Mouse (Mus musculus) spleen, postnatal 10 days (tissue): Measurements from ENCODE around the gene Hoxc13.

Source experiments
- DNase-seq, 2 experiments: peaks; one replicate each; pipeline ENCODE4 v3.0.0; 2021 to 2022; ENCODE audit warnings: low spot score in 2 of 2

Gene Hoxc13

DNA sequence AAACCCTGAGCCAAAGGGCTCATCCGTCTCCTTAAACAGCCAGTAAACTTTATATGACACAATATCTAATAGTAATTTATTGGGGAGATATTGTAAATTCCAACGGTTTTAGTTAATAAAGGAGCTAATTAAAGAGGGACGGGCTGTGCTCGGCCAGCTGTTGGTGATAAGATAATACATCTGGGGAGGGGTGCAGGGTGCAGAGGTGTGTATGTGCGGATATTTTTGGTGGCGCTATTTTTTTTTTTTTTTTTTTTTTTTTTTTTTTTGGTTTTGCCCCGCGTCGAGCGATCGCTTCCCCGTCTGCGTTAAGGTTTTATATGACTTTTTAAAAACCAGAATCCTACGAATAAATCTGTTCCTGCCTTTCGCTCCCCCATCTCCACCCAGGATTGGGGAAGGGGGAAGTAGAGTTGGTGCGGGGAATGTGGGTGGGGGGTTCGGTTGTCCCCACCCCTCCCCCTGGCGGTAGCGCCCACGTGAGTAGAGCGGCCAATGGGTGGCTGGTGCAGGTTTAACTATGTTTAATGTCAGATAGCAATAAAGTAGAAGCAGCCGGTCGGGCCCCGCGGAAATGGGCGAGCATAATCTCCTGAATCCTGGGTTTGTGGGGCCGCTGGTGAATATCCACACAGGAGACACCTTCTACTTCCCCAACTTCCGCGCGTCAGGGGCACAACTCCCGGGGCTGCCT, 15.5 kb downstream of the Hoxc13 start, which contains the start of gene Hoxc12:
Gene Hoxc12, plus strand, starts transcription at position 479 of the 694 bp plus-strand sequence.
- no peak for DNase-seq

DNA sequence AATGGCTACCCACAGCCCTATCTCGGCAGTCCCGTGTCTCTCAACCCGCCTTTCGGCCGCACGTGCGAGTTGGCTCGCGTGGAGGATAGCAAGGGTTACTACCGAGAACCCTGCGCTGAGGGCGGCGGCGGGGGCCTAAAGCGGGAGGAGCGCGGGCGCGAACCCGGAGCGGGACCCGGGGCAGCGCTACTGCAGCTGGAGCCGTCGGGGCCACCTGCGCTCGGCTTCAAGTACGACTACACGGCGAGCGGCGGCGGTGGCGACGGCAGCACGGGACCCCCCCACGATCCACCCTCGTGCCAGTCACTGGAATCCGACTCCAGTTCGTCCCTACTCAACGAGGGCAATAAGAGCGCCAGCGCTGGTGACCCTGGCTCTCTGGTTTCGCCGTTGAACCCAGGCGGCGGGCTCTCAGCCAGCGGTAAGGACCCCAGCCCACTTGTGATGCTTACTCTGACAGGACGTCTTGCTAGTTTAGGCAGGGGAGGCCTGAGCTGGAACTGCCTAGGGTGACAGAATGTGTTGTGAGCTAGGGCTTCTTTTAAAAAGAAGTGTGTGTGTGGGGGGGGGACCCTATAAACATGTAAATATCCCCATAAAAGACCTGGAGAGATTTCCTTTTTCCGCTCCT, 16.2 kb downstream of the Hoxc13 start:
- no peak for DNase-seq

DNA sequence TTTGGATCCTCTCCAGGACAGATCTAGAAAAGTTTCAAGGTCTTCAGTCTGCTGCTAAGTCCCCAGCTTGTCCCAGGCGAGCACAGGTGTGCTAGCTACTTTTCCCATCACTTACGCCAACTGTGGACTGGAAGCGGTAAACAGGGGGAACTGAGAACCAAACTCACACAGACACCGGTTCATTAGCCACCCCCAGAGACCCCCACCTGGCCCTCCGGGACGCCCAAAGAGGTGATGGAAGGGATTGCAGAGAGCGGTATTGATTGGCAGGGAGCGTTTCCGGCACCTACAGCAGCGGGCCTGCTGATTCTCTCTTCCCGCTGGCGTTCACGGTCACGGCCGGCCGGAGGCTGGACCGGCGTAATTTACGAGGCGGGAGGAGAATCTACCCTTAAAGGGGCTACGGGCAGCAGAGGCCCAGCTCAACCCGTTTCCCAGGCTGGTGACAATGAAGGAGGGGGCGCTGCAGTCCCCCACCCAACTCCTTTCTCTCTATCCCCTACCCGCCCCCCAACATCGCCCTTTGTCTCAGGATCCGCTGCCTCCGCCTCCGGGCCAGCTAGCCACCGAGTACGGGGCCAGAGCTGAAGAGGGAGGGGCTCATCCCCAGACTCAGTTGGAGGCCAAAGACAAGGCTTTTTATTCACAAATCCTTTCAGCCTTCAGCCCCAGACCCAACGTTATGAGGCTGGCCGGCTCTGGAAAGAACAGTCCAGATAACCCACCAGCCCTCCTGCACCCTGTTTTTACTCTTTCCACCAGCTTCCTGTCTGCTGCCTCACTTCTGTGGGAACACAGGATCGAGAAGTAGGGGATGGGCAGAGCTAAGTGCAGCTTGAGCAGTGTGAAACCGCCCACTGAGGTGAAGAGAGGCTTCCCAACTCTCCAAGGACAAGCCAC, 18.6 kb downstream of the Hoxc13 start:
- no peak for DNase-seq

- DNase-seq: no peak
Observed at GRCm38 (mm10) chr15:102942739-102943467, 22.0 kb downstream of the Hoxc13 start.

DNA sequence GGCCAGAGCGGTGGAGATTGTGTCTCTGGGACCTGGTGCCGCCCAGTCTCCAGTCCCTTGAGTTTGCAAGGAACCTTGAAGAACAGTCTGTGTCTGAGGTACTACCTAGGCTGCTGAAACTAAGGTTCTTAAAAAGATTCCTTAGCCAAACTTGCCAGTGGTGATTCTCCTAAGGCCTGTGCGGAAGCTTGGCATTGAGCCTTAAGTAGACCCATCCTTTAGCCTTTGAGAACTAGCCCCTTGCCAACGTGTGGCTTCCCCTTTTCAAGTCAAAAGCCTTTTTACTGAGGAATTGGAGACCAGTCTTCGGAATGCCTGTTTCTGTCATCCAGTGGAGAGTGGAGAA, 22.5 kb downstream of the Hoxc13 start:
- no peak for DNase-seq

DNA sequence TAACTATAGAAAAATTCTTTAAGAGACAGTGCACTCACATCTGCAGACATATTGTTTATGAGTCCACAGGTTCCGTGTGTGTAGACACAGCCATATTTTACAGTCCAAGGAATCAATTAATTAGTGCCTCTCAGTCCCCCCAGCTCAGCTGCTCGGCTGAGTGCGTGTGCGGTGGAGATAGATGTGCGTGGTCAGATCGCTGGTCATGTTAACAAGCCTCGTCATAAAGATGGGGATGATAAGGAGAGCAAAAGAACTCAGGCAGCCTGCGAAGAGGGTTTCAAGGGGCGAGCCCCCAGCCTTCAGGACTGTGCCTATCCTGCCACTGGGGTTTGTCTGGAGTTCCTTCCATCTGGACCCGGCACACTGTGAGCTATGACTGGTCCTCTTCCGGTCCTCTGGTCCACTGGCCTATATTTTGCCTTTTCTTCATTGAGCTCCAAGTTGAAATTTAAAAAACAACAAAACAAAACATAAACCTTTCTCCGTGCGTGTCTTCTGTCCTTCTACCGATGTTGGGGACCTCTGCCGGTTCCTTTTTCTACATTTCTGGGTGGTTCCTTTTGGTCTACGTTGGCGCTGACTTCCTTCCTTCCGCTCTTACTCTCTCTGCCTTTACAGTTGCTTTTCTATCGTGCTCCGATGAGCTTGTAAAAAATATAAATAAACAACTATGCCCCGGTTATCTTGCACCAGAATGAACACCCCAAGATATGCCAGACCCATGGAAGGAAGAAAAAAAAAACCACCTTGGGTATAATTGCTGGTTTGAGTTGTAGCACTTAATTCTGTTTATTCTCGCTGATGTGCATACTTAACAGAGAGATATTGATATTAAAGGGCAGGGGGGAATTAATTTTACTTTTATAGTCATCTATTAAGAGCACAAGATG, 24.5 kb downstream of the Hoxc13 start:
- DNase-seq: no peak

- no peak for DNase-seq
Observed at GRCm38 (mm10) chr15:102947276-102947675, 26.4 kb downstream of the Hoxc13 start.

DNA sequence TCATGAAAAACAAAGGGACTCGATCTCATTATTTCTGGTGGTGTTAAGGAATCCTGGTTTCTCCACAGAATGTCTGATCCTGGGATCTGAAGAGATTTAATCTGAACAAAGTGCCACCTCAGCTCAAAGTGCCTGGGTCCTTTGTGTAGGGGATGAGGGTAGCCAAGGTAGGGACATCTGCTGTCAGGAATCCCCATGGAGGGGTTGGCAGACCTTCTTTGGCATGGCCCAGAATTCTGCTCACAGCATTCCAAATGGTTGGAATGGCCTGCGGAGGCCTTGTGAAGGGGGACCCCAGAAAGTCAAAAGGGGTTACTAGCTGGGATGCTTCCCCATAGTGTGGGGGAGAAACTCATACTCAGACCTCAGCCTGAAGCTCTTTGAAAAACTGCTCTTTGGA, 27.9 kb downstream of the Hoxc13 start:
- no peak for DNase-seq

DNA sequence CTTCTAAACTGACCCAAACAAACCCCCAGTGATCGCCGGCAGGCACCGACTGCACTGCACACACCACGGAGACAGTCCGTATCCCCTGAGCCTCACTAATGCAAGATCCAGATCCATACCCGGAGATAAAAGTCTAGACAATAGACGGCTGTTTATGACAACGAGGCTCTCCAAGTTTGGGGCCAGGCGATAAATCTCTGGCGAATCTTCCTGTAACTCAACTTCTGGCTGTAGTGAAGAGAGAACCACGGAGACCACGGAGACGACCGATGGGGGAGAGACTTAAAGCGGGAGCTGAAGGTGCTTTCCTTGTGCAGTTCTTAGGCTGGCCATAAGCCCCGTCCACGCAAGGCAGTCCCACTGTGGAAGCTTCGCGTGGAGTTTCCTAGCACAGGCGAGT, 28.8 kb downstream of the Hoxc13 start:
- no peak for DNase-seq

DNA sequence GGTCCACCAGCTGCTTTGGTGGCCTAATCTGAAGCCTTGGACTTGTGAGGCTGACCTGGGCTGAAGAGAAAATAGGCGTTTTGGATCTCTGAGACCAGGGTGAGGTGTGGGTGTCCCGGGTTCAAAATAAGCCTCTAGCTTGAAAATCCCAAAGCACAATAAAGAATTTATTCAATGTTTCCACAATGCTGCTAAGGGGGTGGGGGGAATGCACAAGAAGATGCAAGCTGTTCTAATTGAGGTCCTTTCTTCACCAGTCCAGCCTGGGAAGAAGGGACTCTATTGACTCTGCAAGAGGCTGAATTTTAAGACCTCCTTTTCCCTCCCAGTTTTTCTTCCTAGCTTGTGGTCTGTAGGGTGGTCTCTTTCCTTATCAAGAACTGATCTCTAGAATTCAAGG, 30.0 kb downstream of the Hoxc13 start:
- no peak for DNase-seq

DNA sequence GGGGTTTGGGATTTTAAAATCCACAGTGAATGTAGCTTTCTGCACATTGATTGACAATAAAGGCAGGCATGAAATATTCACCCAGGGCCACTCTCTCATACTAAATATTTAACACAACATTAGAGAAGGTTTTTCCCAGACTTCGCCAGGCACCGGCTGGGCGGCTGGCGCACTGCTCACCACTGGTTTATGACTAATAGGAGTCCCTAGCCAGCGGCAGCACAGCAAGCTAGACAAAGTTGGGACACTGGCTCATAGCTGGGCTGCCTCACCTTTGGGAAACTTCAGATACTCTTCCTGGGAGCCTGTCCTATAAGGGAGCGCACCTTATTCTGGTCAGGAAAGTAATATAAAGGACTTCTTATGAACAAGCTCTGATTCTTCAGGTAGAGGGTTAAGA, 32.7 kb downstream of the Hoxc13 start:
- no peak for DNase-seq

GRCm38 (mm10) chr15:102954192-102955006, 33.5 kb downstream of the Hoxc13 start, which contains the start of gene Hoxc11:
Gene Hoxc11, plus strand, starts transcription at chr15:102954427.
- DNase-seq: no peak

GRCm38 (mm10) chr15:102955007-102955382, 34.1 kb downstream of the Hoxc13 start:
- DNase-seq: no peak

- DNase-seq: no peak
Observed at GRCm38 (mm10) chr15:102955833-102956640, 35.1 kb downstream of the Hoxc13 start.

DNA sequence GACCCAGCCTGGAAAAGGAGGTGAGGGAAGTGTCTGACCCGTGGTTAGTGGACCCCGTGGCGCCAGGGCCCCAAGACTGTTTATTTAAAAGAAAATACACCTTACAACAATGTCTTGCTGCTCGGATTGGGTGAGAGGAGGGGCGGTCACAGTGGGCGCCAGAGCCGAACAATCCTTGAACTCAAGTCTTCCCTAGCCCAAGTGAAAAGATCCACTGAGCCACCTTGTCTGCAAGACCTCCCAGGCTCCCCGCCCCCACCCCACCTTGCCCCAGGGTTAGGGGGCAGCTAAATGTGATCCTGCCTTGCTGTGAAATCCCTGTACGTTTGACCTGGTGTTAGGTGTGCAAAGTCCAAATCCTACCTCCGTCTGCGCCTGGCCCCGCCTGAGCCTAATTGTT, 36.0 kb downstream of the Hoxc13 start:
- no peak for DNase-seq

DNA sequence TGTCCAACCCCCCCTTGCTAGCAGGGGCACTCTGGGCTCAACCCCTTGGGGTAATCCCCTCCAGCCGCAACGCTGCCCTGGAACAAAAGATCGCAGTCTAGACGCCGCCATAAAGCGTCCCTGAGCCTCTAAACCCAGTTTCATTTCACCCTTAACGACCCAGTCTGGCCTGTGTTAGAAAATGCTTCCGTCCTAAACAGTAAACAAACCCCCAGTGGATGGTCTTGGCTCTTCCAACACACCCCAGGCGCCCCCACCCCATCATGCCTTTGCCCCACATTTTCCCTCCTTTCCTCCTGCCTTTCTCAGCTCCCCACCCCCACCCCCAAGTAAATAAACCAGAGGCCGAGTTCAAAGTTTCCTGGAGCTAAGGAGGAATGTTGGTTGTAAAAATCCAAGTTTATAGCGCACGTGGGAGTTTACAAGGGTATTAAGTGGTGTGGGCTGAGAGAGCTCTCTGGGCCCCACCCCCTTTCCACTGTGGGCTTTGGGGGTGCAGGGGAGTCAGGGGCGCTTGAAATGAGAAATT, 38.8 kb downstream of the Hoxc13 start:
- no peak for DNase-seq

GRCm38 (mm10) chr15:102961728-102962127, 40.8 kb downstream of the Hoxc13 start:
- no peak for DNase-seq

DNA sequence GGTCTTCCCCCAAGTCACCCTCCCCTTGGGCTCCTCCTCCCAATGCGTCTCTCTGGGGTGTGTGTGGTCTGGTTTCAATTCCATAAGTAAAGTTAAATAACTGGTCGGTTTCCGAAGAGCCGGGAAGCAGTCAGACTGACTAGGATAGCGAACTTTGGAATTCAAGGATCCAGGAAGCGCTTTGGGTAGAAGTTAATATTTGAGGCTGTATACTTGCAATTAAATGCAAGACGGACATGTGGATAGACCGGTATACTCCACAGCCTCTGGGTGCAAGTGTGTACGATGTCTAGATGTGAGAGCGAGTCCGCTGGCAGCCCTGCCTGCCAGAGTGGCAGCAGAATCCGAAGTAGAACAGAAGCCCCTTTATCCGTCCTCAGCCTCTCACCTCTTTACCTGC, 41.6 kb downstream of the Hoxc13 start:
- DNase-seq: no peak

DNA sequence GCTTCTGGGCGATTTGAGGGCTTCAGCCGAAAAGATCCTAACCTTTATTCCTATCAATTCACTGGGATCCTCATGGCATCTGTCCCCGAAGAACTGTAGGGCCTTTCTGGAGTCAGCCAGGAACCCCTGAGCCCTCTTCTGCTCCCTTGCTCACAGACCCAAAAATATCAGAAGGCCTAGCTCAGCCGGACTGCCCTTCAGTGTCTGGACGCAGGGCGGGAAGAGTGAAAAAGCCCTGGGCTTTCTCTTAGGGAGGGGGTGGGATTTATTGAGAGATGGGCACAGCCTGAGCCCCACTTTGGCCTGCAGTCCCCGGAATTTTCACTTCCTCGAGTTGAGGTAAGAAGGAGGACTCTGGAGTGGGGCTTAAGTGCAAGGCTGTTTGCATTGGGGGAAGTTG, 42.4 kb downstream of the Hoxc13 start:
- no peak for DNase-seq
